Mouse (Mus musculus): ENCODE results near the gene Elp6.
"Not testable (repeated sequence)": the region's sequence is repeated elsewhere in the genome, so short reads cannot be mapped to it uniquely, and the experiment has no call there.

Gene Elp6

DNA sequence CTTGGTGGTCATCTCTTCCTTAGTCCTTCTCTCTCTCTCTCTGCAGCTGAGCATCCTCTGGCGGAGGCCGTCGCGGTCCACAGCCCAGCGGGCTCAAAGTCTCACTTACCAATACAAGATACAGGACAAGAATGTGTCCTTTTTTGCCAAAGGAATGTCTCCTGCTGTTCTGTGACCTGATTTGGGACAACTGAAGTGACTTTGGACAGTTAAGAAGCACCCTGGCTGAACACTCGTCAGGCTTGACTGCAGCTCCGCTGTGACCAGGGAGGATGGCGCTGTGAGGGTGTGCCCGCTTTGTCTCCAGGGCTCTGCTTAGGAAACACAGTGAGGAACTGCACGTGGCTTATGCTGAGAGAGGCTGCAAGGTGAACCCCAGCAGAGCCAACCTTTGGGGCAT, 15.8 kb downstream of the Elp6 start:
- no peak for DNase-seq

DNA sequence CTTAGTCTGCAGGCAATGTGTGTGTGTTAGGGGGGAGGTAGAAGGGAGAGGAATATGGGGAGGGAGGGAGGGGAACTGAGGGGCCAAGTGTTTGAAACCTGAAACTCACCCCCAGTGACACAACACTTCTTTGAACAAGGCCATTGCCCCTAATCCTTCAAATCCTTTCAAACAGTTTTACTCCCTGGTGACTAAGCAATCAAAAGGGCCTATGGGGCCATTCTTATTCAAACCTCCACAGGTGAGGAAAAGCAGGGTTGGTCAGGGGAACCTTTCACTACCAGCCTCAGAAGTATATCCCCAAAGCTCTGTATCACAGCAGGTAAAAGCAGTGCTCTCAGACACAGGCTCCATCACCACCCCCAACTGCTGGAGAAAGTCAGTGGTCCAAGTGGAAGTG, 18.0 kb downstream of the Elp6 start:
- no peak for DNase-seq

DNA sequence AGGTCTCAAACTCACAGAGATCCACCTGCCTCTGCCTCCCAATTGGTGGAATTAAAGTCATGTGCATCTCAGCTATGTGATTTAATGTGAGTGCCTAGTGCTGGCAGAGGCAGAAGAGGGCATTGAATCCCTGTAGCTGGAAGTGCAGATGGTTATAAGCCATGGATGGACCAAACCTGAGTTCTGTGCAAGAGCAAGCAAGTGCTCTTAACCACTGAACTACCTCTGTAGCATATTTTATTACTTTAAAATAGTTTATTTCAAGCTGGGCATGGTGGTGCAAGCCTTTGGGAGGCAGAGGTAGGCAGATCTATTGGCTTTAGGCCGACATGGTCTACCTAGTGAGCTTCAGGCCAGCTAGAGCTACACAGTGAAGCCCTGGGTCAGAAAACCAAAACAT, 19.2 kb downstream of the Elp6 start:
- DNase-seq, result no peak

DNA sequence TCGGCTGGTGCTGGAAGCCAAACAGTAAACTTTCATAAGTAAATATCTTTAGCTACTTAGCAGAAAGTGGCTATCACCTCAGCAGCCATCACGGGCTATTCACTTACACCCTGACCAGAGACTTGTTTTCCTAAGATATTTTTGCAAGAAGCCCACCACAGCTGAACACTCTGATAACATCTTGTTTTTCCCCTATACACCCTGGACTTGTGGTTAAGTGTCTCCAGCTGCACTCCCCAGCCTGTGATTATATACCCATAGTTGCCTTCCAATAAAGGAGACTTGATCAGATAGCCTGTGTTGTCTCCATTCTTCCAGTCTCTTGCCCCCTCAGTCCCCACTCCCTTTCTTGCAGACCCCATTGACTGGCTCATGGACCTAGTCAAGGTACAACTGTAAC, 23.2 kb downstream of the Elp6 start:
- no peak for DNase-seq

DNA sequence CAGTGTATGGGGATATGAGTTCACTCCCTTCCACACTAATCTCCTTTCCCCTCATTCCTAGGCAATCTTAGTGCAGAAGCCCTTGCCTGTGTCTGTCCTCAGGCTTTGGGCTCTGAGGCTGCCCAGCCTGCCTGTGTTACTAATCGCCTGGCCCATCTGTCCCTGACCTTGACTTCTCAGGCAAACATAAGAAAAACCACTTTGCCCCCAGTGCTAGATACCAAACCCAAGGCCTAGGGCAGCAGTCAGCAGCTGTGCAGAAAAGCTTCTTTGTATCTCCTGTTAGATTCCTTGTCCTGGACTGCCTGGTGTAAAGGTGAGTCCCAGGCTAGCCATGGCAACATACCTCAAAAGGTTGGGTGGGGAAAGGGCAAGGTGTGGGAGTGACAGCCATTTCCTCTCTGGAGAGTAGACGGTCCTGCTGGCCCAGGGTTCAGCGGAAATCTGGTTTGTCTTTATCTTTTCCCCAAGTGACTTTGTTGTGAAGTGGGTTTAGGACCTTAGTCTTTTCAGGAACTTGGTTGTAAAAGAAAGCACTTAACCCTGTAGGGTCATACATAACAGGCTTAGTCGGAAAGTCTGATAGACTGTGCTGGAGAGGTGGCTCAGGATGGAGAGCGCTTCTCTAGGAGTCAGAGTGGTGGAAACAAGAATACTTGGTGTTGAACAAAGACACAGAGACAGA, 24.1 kb downstream of the Elp6 start:
- DNase-seq, result no peak

DNA sequence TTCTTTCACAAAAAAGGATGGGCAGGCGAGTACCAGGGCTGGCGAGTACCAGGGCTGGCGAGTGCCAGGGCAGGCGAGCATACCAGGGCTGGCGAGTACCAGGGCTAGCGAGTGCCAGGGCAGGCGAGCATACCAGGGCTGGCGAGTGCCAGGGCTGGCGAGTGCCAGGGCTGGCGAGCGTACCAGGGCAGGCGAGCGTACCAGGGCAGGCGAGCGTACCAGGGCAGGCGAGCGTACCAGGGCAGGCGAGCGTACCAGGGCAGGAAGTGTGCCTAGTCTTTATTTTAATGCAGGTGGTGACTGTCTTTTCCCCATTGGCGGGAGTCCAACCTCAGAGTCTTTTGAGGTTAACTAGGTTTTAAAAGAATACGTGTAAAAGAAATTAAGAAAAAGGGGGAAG, 24.7 kb downstream of the Elp6 start:
- DNase-seq, result peak; percentile 33 to 34

DNA sequence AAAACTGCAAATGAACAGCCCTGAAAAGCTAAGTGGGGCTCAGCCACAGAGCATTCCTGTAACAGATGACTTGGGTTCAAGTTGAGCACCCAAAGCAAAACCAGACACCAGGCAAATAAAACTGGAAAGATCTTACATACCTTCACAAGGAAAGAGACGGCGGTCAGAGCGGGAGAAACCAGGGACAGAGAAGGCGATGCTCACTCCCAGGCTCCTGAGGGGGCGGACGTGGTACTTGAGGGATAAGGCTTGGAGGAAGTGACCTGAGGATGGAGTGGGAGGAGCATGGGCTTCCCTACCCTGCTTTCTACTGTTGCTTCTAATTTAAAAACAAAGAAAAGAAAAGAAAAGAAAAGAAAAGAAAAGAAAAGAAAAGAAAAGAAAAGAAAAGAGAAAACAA, 25.4 kb downstream of the Elp6 start:
- DNase-seq, result no peak

DNA sequence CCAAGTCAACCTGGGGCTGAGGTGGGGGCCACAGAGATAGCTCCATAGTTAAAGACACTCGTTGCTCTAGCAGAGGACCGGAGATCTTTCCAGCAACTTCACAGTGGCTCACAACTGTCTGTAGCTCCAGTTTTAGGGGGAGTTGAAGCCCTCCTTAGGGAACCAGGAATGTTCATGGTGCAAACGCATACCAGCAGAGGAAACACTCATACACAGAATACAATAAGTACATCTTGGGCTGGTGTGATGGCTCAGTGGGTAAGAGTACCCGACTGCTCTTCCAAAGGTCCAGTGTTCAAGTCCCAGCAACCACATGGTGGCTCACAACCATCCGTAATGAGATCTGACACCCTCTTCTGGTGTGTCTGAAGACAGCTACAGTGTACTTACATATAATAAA, 25.9 kb downstream of the Elp6 start:
- DNase-seq, result not testable (repeated sequence)

DNA sequence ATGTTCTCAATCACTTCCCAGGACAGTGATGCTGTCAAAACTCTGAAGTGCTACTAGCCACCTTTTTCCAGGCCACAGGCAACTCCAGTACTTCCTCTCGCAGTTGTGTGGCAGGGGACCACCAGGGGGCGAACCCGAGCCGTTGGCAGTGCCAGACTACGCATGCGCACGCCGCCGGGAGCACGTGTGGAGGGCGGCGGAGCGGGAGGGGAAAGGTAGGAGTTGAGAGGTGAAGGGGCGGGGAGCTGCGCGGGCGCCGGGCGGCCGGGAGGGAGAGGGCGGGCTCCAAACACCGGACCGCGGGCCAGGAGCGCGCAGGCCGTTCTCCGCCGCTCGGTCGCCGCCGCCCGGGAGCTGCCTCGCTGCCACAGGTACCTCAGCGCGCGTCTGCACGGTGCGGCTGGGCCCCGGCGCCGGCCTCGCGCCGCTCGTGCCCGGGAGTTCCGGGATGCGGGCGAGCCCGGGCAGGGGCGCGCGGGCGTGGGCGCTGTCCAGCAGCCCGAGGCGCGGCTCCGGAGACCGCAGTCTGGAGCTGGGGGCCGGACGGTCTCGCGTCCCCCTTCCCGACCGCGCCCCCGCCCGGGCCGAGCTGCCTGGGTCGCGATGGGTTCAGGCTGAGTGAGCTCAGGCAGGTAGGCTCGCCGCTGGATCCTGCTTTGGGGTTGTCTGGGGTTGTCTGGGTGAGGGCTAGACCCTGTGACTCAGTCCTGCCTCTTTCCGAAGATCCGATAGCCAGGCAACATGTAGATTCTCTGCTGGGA, 28.3 kb downstream of the Elp6 start, which contains the start of gene Scap:
Gene Scap, plus strand, starts transcription at position 154 of the 761 bp plus-strand sequence.
- peak; percentile 92 to 93 for DNase-seq

DNA sequence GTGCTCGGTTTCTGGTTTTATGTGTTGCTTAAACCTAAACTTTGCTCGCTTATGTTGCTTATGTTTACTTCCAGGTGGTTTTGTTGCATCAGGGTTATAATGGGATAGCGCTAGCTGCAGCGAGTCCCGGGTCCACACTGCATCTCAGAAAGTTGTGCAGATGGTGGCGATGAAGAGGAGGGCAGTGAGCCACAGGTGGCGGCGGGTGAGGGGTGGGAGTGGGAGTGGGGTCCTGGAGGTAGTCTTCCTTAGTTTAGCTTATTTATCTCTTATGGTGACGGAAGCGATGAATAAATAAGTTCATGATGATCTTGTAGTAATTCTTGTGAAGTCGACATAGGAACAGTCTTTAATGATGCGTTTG, 28.9 kb downstream of the Elp6 start:
- DNase-seq, result no peak

DNA sequence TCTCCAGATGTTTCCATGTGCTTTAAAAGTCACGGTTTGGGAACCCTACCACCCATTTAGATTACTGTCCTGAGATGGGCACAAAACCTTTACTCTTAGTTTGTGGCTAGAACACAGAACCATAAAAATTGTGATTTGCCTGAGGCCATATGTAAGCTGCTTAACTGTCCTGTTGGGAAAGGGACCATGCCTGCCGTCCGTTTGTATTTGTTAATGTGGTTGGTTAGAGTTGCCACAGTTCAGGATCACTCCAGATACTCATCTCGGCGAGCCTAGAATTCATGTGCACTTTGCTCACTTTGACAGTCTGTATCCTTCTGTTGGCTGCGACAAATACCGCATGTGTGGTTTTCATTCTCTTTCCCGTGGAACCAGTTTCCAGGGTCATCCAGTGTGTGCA, 29.9 kb downstream of the Elp6 start:
- no peak for DNase-seq

DNA sequence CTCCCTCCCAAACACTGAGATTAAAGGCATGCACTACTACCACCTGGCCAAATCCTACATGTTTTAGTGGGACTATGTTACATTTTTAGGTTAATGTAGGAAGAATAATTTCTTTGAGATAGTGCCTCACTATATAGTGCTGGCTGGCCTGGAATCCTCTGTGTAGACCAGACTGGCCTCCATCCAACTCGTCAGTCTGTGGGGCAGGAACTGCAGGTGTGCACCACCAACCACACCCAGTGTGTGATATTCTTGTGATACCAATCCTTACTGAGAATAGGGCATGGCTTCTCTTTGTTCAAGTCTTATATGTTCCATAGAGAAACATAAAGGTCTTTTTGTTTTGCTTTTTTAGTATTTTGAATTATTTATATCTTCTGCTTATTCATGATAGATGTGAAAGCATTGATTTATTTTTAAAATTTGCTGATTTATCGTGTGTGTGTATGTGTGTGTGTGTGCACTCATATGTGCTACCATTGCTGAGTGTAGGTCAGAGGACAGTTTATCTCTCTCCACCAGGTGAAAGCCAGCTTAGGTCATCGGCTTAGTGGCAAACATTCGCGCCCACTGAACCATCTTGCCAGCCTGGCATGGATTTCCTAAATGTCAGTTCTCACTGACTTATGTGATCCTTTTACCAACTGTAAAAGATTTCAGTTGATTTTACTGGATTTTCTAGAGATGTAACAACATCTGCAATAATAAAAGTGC, 35.2 kb downstream of the Elp6 start:
- no peak for DNase-seq

DNA sequence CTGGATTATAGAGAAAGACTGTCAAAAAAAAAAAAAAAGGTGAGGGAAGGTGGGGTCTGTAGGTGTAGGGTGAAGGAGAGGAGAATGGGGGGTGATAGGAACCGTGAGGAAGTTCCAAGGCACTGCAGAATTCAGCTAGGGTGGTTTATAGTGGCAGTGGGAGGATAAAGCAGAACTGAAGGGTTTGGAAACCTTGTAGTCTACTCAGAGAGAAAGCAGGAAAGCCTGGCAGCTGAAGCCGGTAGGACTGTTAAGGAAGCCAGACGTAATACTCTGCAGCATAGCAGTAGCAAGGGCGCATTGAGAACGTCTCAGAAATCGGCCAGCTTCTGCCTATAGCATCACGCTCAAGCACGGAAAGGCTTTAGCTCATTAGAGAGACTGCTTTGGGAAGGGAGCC, 37.0 kb downstream of the Elp6 start:
- DNase-seq, result no peak

DNA sequence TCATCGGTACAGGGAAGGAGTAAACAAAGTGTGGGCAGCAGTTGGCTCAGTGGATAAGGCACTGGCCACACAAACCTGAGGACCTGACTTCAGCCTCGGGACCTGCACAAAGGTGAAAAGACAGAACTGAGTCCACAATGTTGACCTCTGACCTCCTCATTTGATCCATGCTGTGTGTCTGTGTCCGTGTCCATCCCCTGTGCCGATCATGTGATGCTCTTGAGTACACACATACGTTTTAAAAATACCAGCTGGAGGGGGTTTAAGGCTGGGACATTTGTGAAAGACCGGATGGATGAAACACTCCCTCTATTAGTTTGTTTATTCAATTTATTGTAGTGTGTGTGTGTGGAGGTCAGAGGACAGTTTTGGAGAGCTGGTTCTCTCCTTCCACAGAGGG, 38.8 kb downstream of the Elp6 start:
- no peak for DNase-seq

DNA sequence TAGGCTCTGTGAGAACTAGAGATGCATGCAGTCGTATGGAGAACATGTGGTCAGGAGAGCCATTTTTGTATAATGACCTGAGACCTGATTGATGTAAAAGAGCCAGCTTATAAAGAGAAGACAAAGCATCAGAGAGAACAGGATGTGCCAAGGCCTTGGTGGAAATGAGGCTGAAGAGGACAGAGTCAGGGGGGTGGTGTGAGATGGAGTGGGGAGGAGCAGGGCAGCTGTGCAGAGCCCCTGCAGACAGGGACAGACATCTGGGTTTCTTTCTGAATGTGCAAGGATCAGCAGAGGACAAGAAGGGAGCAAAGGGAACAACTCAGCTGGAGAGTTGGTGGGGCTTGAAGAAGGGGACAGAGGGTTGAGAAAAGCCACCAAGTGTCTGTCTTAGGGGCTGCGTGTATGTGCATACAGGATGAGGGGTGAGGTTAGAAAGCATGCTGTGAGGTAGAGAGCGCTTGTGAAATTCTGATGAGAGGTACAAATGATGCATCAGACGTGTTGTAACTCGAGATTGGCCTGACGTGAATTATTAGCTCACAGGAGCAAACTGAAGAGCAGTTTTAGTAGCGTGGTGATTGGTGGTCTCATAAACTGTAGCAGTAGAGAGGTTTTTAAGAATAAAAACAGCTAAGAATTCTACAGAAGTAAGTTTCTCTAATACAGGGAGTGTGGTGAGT, 40.2 kb downstream of the Elp6 start:
- no peak for DNase-seq

DNA sequence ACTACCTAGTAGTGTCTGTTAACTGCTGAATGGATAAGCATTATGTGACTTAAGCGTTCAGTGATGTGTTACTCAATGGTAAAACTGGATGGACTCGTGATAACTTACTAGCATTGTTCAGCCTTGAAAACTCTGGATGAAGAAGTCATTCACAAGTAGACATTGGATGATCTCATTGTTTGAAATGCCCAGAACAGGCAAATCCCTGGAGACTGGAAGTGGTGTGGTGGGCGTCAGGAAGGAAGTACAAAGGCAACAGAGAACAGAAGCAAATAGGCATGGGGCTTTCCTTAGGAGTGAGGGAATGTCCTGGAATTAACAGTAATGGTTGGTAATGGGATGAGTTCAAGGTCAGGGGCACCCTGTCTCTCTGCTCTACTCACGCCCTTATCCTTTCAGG, 43.9 kb downstream of the Elp6 start:
- no peak for DNase-seq

DNA sequence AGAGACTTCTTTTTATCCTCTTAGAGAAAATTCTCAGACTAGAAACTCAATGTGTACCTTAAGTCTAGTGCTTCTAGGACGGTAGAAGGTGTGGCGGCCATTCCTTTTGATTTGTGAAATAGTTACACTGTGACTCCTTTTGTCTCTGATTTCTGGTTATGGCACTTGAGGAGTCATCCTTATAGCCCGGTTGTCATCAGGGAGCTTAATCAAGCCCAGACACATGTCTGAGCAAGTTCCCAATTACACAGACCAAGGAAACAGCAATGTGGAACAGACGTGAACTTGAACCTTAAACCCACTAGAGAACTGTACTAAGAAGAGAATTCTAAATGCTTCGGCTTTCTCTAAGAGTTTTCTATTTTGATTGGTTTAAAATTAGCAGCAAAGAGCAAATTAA, 45.2 kb downstream of the Elp6 start:
- DNase-seq, result no peak

DNA sequence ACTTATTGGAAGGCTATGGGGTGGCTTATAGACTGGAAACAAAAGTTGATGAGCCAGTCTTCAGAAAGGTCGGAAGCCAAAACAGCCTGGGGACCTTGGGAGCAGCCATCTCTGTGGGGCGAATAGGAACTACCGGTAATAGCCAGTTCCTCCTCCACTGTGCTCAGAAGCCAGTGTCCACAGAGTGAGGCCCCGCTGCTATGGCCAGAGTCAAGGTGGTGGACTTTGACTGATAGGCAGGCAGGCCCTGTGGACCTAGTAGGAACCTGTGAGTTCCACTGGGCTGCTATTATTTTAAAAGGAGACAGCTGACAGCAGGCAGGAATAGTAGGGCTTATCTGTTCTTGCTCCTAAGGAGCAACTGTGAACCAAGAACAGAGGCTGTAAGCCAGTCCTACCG, 45.6 kb downstream of the Elp6 start:
- no peak for DNase-seq

DNA sequence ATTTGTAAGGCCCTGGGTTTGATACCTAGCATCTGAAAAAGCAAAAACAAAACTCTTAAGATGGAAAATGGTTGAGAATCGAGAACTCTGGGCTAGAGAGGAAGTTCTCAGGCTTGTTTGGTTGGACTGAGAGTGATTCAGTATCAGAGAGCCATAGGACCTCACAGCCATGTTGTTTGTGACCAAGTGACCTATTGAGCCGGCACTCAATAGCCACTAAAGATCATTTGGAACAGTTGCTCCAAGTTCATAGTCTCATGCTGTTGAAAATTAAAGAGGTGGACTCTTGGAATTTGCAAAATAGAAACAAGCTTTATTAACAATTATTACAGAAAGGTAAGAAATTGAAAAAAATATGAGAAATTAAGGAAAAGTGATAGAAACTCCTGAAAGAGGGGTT, 46.4 kb downstream of the Elp6 start:
- DNase-seq, result no peak

DNA sequence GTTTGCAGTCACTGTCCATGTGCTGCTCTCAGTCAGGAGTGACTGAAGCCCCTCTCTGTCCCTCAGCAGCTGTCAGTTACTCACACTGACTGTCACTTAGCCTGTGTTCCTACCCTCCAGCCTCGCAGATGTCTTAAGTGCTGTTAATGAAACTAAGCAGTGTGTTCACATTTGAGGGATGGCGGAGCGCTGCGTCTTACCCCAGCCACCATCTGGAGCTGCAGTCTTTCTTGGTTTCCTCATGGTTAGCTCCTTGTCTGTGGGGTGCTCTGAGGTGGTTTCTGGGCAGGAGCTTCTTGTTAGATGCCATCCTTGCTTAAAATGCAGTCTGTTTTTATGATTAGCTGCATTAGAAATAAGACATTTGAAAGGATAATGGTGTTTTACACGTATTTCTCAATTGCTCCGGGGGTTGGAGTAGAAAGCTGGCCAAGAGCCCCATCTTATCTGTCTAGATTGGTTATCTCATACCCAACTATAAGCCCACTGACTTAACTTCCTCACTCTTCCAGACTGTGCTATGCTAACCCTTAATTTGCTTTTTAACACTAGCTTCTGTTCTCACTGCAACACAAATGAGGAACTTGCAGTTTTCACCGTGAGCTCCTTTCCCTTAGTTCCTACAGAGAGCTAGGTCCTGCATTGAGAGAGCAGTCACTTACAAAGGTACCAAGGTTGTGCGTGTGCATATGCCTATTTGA, 47.1 kb downstream of the Elp6 start:
- DNase-seq, result no peak

DNA sequence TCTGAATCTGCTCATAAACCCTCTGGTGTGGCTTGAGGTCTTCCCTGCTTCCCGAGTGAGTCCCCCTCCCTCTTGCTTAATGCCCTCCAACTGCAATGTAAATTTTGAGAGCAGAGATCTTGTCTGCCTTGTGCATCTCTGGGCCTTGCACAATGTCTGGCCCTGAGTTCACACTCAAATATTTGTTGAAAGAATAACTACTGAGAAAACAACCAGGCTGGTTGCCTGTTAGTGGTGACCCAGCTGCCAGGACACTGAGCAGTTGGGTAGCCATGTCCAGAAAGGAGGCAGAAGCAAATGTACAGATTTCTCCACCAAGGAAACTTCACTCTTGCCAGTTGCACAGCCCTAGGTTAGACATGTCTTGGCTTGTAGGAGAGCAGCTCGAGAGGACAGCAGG, 53.4 kb downstream of the Elp6 start:
- DNase-seq, result no peak

DNA sequence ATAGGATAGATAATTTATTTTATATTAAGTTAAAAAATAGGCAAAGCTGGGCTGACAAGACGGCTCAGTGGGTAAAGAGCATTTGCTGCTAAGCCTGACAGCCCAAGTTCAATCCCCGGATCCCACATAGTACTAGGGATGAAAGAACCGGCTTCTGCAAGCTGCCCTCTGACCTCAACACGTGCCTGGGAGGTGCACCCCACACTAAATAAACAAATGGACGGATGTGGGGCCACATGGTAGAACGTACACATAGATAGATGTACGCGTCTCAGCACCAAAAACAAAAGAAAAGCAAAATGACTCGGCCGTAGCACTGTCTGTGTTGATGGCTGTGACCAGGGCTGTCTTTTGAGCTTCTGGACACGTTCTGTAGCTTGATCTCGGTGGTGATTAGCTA, 56.3 kb downstream of the Elp6 start:
- no peak for DNase-seq

DNA sequence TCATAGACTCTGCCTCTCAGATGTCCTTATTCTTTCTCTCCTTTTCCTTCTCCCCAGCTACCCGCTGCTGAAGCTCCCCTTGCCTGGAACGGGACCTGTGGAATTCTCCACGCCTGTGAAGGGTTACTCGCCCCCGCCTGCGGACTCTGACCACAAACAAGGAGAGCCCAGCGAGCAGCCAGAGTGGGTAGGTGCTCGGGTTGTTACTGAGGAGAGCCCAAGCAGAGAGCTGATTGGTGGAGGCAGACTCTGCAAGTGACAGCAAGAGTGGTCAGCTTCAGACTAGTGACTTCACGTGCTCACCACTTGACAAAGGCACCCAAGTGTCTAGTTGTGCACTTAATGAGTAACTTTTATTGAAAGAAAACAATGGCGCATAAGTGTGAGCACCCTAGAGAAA, 57.4 kb downstream of the Elp6 start:
- no peak for DNase-seq
